Mouse (Mus musculus) embryonic fibroblast, embryonic 13.5 days (primary cell): ENCODE results near the gene Bcam. TPM values are rescaled to one million over a fixed set of nuclear protein-coding genes. Genes with fewer than 3 reads are reported as not detected.

ENCODE experiments used
- H3K27ac ChIP-seq: 2 replicates; pipeline ENCODE4 v1.5.1; 2012; ENCODE audit warnings: low read length, control low read depth, inconsistent platforms; ENCODE audit not compliant: insufficient read depth
- H3K4me1 ChIP-seq: 2 replicates; pipeline ENCODE4 v1.6.1; 2011; ENCODE audit warnings: low read length; ENCODE audit not compliant: control insufficient read depth, insufficient read depth
- H3K4me3 ChIP-seq: 2 replicates; pipeline ENCODE4 v1.5.1; 2011; ENCODE audit warnings: mild to moderate bottlenecking, control low read depth, low read length; ENCODE audit not compliant: insufficient read depth
- CTCF ChIP-seq: IDR thresholded peaks from 2 replicates; pipeline ENCODE4 v1.5.1; 2011; ENCODE audit warnings: mild to moderate bottlenecking, control low read depth, low read length, moderate library complexity, borderline replicate concordance; ENCODE audit not compliant: insufficient read depth
- POLR2A ChIP-seq: IDR thresholded peaks from 2 replicates; pipeline ENCODE4 v1.6.1; 2011; ENCODE audit warnings: low read depth, mild to moderate bottlenecking, control low read depth, low read length, moderate library complexity
- polyA plus RNA-seq: library from polyadenylated mRNA; stranded (reverse); fragments of >200 nt; gene quantifications from 2 replicates; pipeline ENCODE4 v1.2.4, GENCODE M21; 2011; ENCODE audit warnings: low read depth; ENCODE audit not compliant: missing spikeins, insufficient read length

Gene Bcam
- polyA plus RNA-seq, 1 experiment = 2.5 TPM

DNA sequence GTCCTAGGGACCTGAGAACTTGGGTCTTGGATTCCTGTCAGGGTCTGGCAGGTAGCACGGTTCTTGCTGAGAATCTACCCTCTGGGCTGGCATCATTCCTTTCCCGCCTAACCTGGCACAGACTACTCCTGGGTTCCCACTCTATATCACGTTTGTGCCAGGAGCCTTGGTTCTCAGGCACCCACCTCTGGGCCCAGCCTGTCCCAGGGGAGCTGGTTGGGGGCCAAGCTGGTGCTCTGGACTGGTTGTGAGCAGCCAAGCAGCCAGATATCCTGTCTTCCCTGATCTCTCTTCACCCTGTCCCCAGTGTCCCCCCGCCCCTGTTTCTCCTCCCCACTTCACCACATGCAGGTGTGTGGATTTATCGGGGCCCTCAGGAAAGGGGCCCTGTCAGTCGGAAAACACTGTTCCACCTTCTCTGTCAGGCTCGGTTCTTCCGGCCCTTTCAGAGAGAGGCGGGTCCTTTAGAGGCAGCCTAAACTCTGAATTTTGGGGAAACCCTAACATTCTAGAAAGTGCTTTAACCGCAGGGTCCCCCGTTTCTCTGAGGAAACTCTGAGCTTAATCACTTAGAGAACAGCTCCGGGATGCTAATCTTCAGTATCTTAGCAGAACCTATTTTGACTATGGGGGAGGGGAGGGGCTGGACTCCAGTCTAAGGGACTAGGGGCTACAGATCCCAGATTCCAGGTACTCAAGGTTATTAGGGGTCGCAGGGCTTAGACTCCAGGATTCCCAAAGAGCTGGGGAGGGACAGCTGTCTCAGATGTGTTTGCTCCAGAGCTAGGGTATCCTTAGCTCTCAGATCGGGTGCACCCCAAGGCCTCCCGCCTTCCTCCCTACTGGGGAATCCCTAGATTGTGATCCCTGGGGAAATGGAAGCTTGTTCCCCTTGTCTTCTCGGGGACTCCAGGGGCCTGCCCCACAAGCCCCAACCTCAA, 1.1 kb downstream of the Bcam start:
- TF ChIP-seq POLR2A = no peak
- no peak for TF ChIP-seq CTCF
- Histone ChIP-seq H3K4me1 (no peaks in the 10 kb centered on the region), H3K4me3 (peak overlapping the region; percentile 47), H3K27ac (no peak overlapping the region)

DNA sequence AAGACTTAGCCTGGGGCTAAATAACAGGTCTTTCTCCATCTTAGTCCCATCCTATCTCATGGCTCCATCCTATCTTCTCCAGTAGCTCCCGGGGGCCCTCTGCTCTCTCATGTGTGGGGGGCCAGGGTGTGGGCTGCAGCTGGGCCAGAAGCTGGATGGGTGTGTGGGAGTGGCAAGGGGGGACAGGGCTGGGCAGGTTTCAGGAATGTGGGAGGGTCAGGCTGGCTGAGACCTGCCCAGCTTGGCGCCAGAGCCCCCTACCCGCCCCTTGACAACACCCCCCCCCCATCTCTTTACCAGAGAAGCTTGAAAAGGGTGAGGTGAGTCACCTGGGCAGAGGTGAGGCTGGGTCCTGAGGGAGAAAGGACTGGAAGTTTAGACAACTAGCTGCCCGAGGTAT, 1.8 kb downstream of the Bcam start:
- H3K27ac ChIP-seq = no peak overlapping the region
- H3K4me1 ChIP-seq = no peaks in the 10 kb centered on the region
- TF ChIP-seq POLR2A (no peak), CTCF (no peak)
- H3K4me3 ChIP-seq = no peak overlapping the region

DNA sequence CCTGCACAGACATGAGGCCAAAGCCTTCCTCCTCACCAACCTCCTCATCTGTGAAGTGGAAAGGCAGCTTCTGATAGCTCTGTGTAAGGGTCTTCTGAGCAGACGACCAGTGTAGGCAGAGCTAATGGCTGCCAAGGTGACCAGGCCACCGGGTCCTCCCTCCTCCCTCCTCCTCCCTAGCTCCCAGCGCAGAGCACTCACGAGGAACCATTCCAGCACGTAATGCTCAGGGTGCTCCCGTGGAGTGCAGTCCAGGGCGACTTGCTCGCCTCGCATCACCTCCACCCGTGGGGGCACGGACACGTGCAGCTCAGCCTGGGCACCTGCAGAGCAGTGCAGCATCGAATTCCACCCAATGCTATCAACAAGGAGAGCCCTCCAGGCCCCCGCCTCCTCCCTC, 2.6 kb downstream of the Bcam start:
- TF ChIP-seq POLR2A (no peak), CTCF (no peak)
- Histone ChIP-seq H3K4me1 (no peaks in the 10 kb centered on the region), H3K27ac (no peak overlapping the region), H3K4me3 (no peak overlapping the region)

DNA sequence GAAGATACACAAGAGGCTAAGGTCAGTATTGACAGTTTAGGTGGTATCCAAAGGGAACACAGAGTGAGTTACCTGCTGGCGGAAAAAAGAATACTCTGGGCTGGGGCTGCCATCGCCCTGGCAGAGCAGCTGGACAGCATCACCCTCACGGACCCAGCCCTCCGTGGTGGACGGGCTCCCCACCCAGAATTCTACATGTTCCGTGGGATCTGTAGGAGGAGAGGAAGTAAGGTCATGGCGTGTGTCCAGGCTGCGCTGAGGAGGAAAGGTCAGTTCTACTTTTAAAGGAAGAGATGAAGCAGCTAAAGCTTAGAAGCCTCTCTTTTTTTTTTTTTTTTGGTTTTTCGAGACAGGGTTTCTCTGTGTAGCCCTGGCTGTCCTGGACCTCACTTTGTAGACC, 6.2 kb downstream of the Bcam start:
- TF ChIP-seq POLR2A = no peak
- TF ChIP-seq CTCF = no peak
- Histone ChIP-seq H3K27ac (no peak overlapping the region), H3K4me1 (no peaks in the 10 kb centered on the region), H3K4me3 (no peak overlapping the region)

DNA sequence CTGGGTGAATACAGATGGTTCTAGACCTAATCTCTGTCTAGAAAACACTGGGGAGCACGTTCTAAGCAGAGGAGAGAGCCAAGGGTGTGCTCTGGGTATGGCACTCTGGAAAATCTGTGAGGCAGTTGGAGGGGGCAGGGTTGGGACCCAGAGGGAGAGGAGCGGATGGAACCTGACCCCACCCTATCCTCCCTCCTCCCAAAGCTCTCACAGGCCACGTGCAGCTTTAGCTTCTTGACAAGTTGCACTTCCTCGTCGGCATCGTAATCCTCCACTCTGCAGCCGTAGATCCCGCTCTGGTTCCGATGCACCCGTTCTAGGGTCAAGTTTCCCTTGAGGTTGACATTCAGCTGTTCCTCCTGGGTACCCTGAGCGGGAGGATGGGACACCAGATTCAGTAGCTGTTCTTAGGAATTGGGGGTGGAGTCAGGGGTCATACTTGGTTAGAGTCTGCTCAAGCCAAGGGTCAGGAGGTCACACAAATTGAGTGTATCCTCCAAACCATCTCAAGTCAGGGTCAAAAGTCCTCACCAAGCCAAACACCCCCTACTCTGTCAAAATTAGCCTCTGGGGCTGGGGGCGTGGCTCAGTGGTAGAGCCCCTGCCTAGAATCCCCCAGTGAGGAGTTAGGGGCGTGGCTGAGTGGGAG, 6.9 kb downstream of the Bcam start:
- Histone ChIP-seq H3K4me1 (no peaks in the 10 kb centered on the region), H3K27ac (no peak overlapping the region), H3K4me3 (no peak overlapping the region)
- TF ChIP-seq POLR2A = no peak
- TF ChIP-seq CTCF = no peak

DNA sequence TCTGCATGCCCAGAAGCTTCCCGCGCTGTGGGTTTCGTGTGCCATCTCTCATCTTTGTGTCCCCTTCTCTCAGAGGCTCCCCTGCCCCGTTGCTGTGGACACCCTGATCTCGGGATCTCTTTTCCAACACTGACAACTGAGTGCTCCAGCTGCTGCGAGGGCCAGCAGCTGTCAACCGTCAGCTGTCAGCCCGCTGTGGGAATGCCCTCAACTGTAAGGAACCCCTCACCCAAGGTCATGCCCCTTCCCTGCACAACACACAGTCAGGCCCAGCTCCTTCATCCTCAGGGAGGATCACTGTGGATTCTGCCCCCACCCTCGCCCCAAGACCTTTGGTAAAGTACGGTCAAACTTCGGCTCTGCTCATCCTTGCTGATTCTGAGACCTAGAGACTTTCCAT, 8.5 kb downstream of the Bcam start:
- no peaks in the 10 kb centered on the region for H3K4me1 ChIP-seq
- TF ChIP-seq POLR2A = no peak
- no peak for TF ChIP-seq CTCF

DNA sequence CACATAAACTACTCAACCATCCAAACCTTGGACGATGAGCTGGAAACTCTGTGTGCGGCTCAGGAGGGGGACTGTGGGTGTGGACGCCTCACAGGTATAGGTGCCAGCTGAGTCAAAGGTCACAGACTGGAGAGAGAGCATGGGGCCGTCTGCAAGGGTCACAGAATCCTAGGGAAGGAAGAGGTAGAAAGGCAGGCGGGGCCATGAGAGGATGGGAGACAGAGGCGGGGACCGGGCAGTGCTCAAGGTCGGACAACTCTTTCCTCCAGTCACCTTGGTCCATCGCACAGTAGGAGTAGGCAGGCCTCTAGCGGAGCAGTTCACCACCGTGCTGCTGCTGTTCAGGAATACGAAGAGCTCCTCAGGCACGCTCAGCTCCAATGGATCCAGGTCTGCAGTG, 10.8 kb downstream of the Bcam start:
- Histone ChIP-seq H3K4me1 (no peaks in the 10 kb centered on the region), H3K4me3 (no peak overlapping the region), H3K27ac (no peak overlapping the region)
- TF ChIP-seq CTCF (no peak), POLR2A (no peak)

More for the DNA sequence above, 8.5 kb downstream of the Bcam start:
- no peak overlapping the region for H3K27ac ChIP-seq
- no peak overlapping the region for H3K4me3 ChIP-seq

DNA sequence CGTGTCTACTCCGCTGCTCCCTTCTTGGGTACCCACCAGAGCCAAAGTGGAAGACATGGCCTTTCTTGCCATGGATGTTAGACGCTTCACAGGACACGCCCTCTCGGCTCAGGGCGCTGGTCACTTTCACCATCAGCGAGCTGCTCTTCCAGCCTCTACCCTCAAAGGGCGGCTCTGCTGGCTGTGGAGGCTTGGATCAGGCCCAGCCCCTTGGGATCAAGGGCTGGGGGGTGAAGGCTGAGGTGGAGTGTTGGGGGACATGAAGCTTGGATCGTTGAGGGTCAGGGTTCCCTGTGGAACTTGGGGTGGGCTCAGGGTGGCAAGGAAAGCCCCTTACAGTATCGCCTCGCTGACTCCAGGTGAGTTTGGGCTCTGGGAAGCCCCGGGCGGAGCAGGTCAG, 12.2 kb downstream of the Bcam start:
- no peak overlapping the region for H3K27ac ChIP-seq
- no peaks in the 10 kb centered on the region for H3K4me1 ChIP-seq
- H3K4me3 ChIP-seq = no peak overlapping the region
- no peak for TF ChIP-seq CTCF
- no peak for TF ChIP-seq POLR2A

DNA sequence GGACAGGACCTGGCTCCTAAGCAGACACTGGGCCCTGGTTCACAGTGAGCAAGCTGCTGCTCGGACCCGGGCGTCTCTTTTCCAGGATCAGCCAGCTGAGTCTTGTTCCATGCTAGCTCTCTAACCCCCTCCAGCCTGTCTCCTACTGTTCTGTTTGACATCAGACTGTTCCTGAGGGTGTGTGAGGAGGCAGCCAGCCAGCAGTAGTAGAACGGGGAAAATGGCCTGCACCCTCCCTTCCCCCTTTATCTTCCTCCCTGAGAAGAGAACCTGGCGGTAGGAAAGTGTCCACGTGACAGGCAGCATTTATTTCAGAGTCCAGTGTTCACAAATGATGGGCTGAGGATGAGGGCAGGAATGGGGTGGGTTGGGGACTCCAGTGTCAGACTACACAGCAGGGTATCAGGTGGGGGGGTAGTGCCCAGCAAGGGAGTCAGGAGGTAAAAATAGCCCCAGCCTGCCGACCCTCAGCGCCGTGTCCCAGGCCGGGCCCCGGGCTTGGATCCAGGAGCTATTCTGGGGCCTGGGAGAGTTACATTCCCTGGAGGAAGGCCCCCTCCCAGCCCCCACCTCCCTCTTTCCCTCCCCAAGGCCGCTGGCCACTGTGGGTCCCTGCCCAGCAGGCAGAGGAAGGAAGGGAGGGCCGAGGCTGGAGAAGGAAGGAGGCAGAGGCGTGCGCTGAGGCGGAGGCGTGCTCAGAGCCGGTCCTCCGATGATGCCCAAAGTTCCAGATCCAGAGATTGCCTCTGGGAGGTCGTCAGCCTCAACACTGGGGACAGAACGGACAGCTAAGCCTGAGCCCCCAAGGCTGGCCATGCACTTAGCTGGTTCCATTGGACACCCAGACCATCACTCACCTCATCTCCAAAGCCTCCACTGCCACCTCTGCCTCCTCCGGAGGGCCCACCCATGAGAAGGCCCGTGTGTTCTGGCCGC, 14.7 kb downstream of the Bcam start:
- TF ChIP-seq CTCF = no peak
- no peak for TF ChIP-seq POLR2A
- Histone ChIP-seq H3K4me3 (no peak overlapping the region), H3K4me1 (no peaks in the 10 kb centered on the region), H3K27ac (no peak overlapping the region)
